Mouse (Mus musculus): ENCODE measurements at regions not wholly inside any gene's neighbourhood (a gene's known extent, or its start where the extent isn't known, plus 50 kb on each side); places are given as distances from the start of the nearest gene placed in this dataset.

GRCm38 (mm10) chr10:21672171-21672570, 79.2 kb downstream of the 1700020N01Rik start:
- no peak for DNase-seq

GRCm38 (mm10) chr10:21672666-21673065, 79.7 kb downstream of the 1700020N01Rik start:
- no peak for DNase-seq

- DNase-seq, result no peak
Measured at GRCm38 (mm10) chr10:21673831-21674230, 80.9 kb downstream of the 1700020N01Rik start.

GRCm38 (mm10) chr10:21675786-21676185, 82.8 kb downstream of the 1700020N01Rik start:
- no peak for DNase-seq

- DNase-seq, result no peak
Measured at GRCm38 (mm10) chr10:21677911-21678310, 85.0 kb downstream of the 1700020N01Rik start.

GRCm38 (mm10) chr10:21678372-21678771, 85.4 kb downstream of the 1700020N01Rik start:
- no peak for DNase-seq

- DNase-seq, result no peak
Measured at GRCm38 (mm10) chr10:21678811-21679451, 86.0 kb downstream of the 1700020N01Rik start.

- DNase-seq, result no peak
Measured at GRCm38 (mm10) chr10:21680789-21681188, 87.8 kb downstream of the 1700020N01Rik start.

- DNase-seq, result no peak
Measured at GRCm38 (mm10) chr10:21684286-21685013, 91.5 kb downstream of the 1700020N01Rik start.

GRCm38 (mm10) chr10:21685122-21685798, 92.3 kb downstream of the 1700020N01Rik start:
- peak; percentile 19 for DNase-seq

GRCm38 (mm10) chr10:21686060-21686459, 93.1 kb downstream of the 1700020N01Rik start:
- DNase-seq, result no peak

- no peak for DNase-seq
Measured at GRCm38 (mm10) chr10:21687484-21687883, 94.5 kb downstream of the 1700020N01Rik start.

- DNase-seq, result no peak
Measured at GRCm38 (mm10) chr10:21688513-21688912, 95.6 kb downstream of the 1700020N01Rik start.

GRCm38 (mm10) chr10:21689847-21690269, 96.9 kb downstream of the 1700020N01Rik start:
- no peak for DNase-seq

- no peak for DNase-seq
Measured at GRCm38 (mm10) chr10:21695185-21695584, 102.2 kb downstream of the 1700020N01Rik start.

GRCm38 (mm10) chr10:21696671-21697070, 103.7 kb downstream of the 1700020N01Rik start:
- no peak for DNase-seq

GRCm38 (mm10) chr10:21701580-21701979, 108.6 kb downstream of the 1700020N01Rik start:
- no peak for DNase-seq

GRCm38 (mm10) chr10:21702134-21702533, 109.2 kb downstream of the 1700020N01Rik start:
- DNase-seq, result no peak

GRCm38 (mm10) chr10:21711866-21712265, 118.9 kb downstream of the 1700020N01Rik start:
- no peak for DNase-seq

- DNase-seq, result no peak
Measured at GRCm38 (mm10) chr10:21712828-21713227, 119.9 kb downstream of the 1700020N01Rik start.

GRCm38 (mm10) chr10:21715436-21715835, 122.5 kb downstream of the 1700020N01Rik start:
- DNase-seq, result no peak

- DNase-seq, result no peak
Measured at GRCm38 (mm10) chr10:21718189-21718588, 125.2 kb downstream of the 1700020N01Rik start.

GRCm38 (mm10) chr10:21724351-21724750, 131.4 kb downstream of the 1700020N01Rik start:
- DNase-seq, result no peak

- no peak for DNase-seq
Measured at GRCm38 (mm10) chr10:21724999-21725398, 132.1 kb downstream of the 1700020N01Rik start.
